Mouse (Mus musculus): ENCODE data around the gene Fam198b. TPM values are rescaled to one million over a fixed set of nuclear protein-coding genes. Genes with fewer than 3 reads are reported as not detected.

Fam198b gene
- polyA plus RNA-seq, 1 experiment from 2014 or later = 2.1 TPM

DNA sequence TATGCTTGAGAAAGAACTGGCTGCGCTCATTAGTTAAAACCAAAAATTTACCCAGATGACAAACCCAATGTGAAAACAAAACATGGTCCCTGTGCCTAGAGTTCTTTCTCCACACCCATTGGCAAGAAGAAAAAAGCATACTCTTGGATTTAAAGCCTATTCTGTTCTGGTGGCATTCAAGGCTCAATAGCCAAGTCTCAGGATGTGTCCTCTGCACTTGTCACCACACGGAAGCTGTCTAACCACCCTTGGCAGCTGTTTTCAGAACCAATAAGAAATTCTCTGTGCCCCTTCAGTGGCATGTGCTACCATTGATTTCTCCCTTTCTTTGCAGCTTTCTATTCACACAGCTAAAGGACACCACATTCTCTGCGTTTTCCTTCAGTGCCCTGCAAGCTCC is 26.1 kb upstream of the Fam198b start:
- H3K36me3 ChIP-seq (replicated peaks) = no peaks in the 10 kb centered on the region
- H3K27ac ChIP-seq = no peak overlapping the region
- 0 out of 2 replicates have a peak, but pooled peaks cover 2% of the 10 kb centered on the region for H3K4me1 ChIP-seq
- H3K27me3 ChIP-seq (ENCODE audit: poor library complexity, severe bottlenecking) = no peaks in the 10 kb centered on the region
- no peak overlapping the region for H3K4me3 ChIP-seq
- DNase-seq (ENCODE audit: extremely low spot score, low spot score) = no peak
- 77% methylated on average over 3 of the region's 3 CpGs for WGBS
- no peaks in the 10 kb centered on the region for H3K9me3 ChIP-seq

DNA sequence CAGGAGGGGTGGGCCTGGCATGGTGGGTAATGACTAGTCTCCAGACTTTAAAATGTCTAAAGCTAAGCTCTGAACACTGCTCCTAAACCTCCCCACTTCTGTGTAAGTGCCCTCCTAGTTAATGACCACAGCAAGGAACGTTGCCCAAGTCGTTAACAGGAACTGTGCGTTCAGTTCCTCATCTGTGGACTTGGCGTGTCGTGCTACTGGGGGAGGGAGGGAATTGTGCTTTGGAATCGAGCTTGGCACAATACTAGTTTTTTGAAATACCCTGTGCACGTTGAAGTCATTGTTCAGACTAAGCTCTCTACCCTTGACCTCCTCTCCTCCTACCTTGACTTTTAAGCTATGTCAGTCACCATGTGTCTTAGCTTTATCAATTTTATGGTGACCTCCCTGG is 19.5 kb upstream of the Fam198b start:
- Histone ChIP-seq H3K9me3 (no peaks in the 10 kb centered on the region), H3K27me3 (ENCODE audit: poor library complexity, severe bottlenecking) (no peaks in the 10 kb centered on the region), H3K4me1 (0 out of 2 replicates have a peak, but pooled peaks cover 4% of the 10 kb centered on the region), H3K4me3 (no peak overlapping the region), H3K27ac (no peak overlapping the region), H3K36me3 (replicated peaks) (no peaks in the 10 kb centered on the region)
- DNase-seq (ENCODE audit: extremely low spot score, low spot score) = no peak
- WGBS = 86% methylated on average over 7 of the region's 7 CpGs

GRCm38 (mm10) chr3:79866089-79866488 is 18.2 kb upstream of the Fam198b start:
- no peaks in the 10 kb centered on the region for H3K27me3 ChIP-seq (ENCODE audit: poor library complexity, severe bottlenecking)
- no peak overlapping the region for H3K4me3 ChIP-seq
- no peak for DNase-seq (ENCODE audit: extremely low spot score, low spot score)
- no peaks in the 10 kb centered on the region for H3K36me3 ChIP-seq (replicated peaks)
- 0 out of 2 replicates have a peak, but pooled peaks cover 4% of the 10 kb centered on the region for H3K4me1 ChIP-seq
- no peak overlapping the region for H3K27ac ChIP-seq
- H3K9me3 ChIP-seq = no peaks in the 10 kb centered on the region
- 92% methylated on average over 3 of the region's 3 CpGs for WGBS

DNA sequence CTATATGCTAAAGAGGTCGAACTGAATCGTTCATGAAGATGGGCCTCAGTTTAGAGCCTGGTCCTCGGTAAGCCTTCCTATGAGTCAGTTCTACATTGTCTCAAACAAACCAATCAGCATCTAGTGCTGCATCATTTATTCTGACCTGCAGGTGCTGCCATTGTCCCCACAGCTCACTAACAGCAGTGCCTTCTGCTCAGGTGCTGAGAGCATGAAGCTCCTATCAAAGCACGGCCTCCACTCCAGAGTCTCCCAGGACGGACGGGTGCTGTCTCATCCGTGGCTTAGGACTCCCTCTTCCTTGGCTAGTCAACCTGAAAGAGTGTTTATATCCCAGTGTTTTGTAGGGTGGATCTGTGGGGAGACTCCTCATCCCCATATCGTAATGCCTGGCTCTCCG is 17.8 kb upstream of the Fam198b start:
- Histone ChIP-seq H3K27ac (no peak overlapping the region), H3K4me3 (no peak overlapping the region)
- 87% methylated on average over 9 of the region's 9 CpGs for WGBS

GRCm38 (mm10) chr3:79867121-79867709 is 17.1 kb upstream of the Fam198b start:
- WGBS = 66% methylated on average over 1 of the region's 1 CpGs
- Histone ChIP-seq H3K27me3 (ENCODE audit: poor library complexity, severe bottlenecking) (no peaks in the 10 kb centered on the region), H3K4me1 (0 out of 2 replicates have a peak, but pooled peaks cover 4% of the 10 kb centered on the region), H3K36me3 (replicated peaks) (no peaks in the 10 kb centered on the region), H3K9me3 (no peaks in the 10 kb centered on the region), H3K4me3 (no peak overlapping the region), H3K27ac (no peak overlapping the region)
- no peak for DNase-seq (ENCODE audit: extremely low spot score, low spot score)

More for the DNA sequence above, 17.8 kb upstream of the Fam198b start:
- H3K4me1 ChIP-seq = 0 out of 2 replicates have a peak, but pooled peaks cover 4% of the 10 kb centered on the region
- no peaks in the 10 kb centered on the region for H3K27me3 ChIP-seq (ENCODE audit: poor library complexity, severe bottlenecking)
- no peak for DNase-seq (ENCODE audit: extremely low spot score, low spot score)
- H3K36me3 ChIP-seq (replicated peaks) = no peaks in the 10 kb centered on the region
- no peaks in the 10 kb centered on the region for H3K9me3 ChIP-seq

DNA sequence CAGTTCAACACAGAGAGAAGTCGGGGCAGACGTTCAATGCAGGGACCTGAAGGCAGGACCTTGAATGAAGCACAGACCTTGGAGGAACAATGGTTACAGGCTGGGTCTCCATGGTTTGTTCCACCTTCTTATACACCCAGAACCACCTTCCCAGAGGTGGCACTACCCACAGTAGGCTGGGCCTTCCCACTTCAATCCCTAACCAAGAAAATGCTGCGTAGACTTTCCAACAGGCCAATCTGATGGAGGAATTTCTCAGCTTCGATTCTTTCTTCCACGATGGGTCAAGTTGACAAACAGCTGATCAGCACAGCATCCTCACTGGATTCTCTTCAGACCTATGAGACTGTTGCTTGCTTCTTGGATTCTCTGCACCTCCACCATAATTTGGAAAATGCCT is 8.9 kb upstream of the Fam198b start:
- Histone ChIP-seq H3K9me3 (no peaks in the 10 kb centered on the region), H3K36me3 (replicated peaks) (no peaks in the 10 kb centered on the region), H3K27ac (no peak overlapping the region), H3K4me1 (peaks cover 6% of the 10 kb centered on the region; the same call in 1 of the 2 replicates), H3K27me3 (ENCODE audit: poor library complexity, severe bottlenecking) (no peaks in the 10 kb centered on the region), H3K4me3 (no peak overlapping the region)
- 95% methylated on average over 5 of the region's 5 CpGs for WGBS
- no peak for DNase-seq (ENCODE audit: extremely low spot score, low spot score)

GRCm38 (mm10) chr3:79878350-79878749 is 6.0 kb upstream of the Fam198b start:
- no peak for DNase-seq (ENCODE audit: extremely low spot score, low spot score)
- WGBS = 70% methylated on average over 3 of the region's 3 CpGs
- Histone ChIP-seq H3K9me3 (no peaks in the 10 kb centered on the region), H3K36me3 (replicated peaks) (no peaks in the 10 kb centered on the region), H3K27me3 (ENCODE audit: poor library complexity, severe bottlenecking) (no peaks in the 10 kb centered on the region), H3K4me3 (no peak overlapping the region), H3K27ac (no peak overlapping the region), H3K4me1 (peaks cover 6% of the 10 kb centered on the region; the same call in 1 of the 2 replicates)

- 74% methylated on average over 9 of the region's 9 CpGs for WGBS
- Histone ChIP-seq H3K4me3 (no peak overlapping the region), H3K27me3 (ENCODE audit: poor library complexity, severe bottlenecking) (no peaks in the 10 kb centered on the region), H3K27ac (no peak overlapping the region), H3K36me3 (replicated peaks) (no peaks in the 10 kb centered on the region), H3K9me3 (no peaks in the 10 kb centered on the region), H3K4me1 (peaks cover 8% of the 10 kb centered on the region)
- DNase-seq (ENCODE audit: extremely low spot score, low spot score) = no peak
Measured at GRCm38 (mm10) chr3:79879246-79879645, 5.1 kb upstream of the Fam198b start.

GRCm38 (mm10) chr3:79881645-79882044 is 2.7 kb upstream of the Fam198b start:
- 64% methylated on average over 2 of the region's 2 CpGs for WGBS
- Histone ChIP-seq H3K9me3 (no peaks in the 10 kb centered on the region), H3K27ac (no peak overlapping the region), H3K4me1 (peaks cover 17% of the 10 kb centered on the region), H3K27me3 (ENCODE audit: poor library complexity, severe bottlenecking) (no peaks in the 10 kb centered on the region), H3K36me3 (replicated peaks) (no peaks in the 10 kb centered on the region), H3K4me3 (no peak overlapping the region)
- no peak for DNase-seq (ENCODE audit: extremely low spot score, low spot score)

DNA sequence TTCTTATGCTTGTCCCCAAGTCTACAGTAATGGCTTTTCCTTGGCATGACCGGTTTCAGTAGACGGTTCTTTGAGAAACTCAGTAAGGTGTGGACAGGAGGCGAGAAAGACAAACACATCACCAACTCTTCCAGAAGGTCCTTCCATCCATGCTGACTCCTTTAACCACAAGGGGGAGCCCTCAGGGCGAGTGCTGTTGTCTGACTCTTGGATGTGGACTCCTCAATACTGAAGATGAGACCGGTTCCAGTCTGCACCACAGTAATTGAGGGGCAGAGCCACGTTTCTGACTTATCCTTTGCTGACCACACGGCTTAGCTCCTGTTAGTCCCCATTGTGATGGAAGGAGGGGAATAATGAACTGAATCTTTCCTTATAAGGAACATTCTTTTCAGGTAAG is 1.2 kb upstream of the Fam198b start:
- 58% methylated on average over 7 of the region's 7 CpGs for WGBS
- H3K9me3 ChIP-seq = no peaks in the 10 kb centered on the region
- H3K27ac ChIP-seq = no peak overlapping the region
- peak; percentile 42 for DNase-seq (ENCODE audit: extremely low spot score, low spot score)
- H3K4me3 ChIP-seq = no peak overlapping the region
- no peaks in the 10 kb centered on the region for H3K27me3 ChIP-seq (ENCODE audit: poor library complexity, severe bottlenecking)
- peaks cover 22% of the 10 kb centered on the region for H3K4me1 ChIP-seq
- H3K36me3 ChIP-seq (replicated peaks) = no peaks in the 10 kb centered on the region

DNA sequence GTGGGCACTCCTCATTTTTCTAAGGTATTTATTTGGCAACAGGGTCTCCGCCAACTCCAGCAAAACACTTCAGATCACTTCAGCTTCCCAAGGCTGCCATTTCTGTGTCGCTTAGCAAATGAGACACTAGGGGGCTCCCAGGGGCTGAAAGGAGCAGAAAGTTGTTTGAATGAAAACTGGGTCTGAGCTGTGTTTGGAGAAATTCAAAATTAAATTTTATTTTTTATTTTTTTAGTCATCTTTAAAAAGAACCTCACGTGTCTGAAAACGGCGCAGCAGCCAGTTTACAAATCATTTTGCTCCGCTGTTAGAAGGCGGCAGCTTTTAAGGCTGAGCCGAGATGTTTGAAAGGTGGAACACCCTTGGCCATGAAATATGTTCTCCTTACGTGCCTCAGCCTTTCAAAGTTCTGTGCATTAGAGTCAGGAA is 442 bp downstream of the Fam198b start:
- no peaks in the 10 kb centered on the region for H3K36me3 ChIP-seq (replicated peaks)
- H3K27me3 ChIP-seq (ENCODE audit: poor library complexity, severe bottlenecking) = no peaks in the 10 kb centered on the region
- peak; percentile 30 for DNase-seq (ENCODE audit: extremely low spot score, low spot score)
- 56% methylated on average over 9 of the region's 9 CpGs for WGBS
- H3K9me3 ChIP-seq = no peaks in the 10 kb centered on the region
- peak overlapping the region; percentile 25; the same call in 1 of the 2 replicates for H3K27ac ChIP-seq
- peaks cover 16% of the 10 kb centered on the region; the same call in 1 of the 2 replicates for H3K4me1 ChIP-seq
- no peak overlapping the region for H3K4me3 ChIP-seq

DNA sequence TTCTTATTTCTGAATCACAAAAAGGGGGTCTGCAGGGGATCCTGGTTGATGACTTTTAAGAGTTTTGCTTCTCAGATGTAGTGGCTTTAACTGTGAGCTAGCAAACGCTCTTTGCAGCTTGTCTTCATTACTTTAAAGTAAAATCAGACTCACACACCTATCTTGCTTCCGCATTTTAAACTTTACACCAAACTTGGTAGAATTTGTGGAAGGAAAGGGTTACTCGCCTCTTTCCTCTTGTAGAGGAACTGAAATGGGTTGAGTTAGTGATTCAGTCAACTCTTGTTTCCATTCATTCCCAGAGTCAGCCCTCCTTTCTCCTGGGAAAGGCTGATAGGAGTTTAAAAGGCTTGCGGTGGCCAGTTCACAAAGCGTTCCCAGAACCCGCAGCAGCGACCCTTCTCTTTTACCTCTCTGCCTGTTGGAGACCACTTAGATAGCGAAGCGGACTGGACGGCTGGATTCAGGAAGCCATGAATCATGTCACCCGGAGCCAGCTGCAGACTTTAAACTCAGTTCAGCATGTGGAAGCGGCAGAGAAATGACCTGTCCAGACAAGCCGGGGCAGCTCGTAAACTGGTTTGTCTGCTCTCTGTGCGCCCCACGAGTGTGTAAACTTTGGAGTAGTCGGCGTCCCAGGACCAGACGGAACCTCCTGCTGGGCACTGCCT is 1.5 kb downstream of the Fam198b start:
- Histone ChIP-seq H3K36me3 (replicated peaks) (no peaks in the 10 kb centered on the region), H3K27me3 (ENCODE audit: poor library complexity, severe bottlenecking) (no peaks in the 10 kb centered on the region), H3K27ac (peak overlapping the region; percentile 35), H3K9me3 (no peaks in the 10 kb centered on the region), H3K4me3 (no peak overlapping the region), H3K4me1 (peaks cover 16% of the 10 kb centered on the region; the same call in 1 of the 2 replicates)
- WGBS = 81% methylated on average over 19 of the region's 19 CpGs
- no peak for DNase-seq (ENCODE audit: extremely low spot score, low spot score)

DNA sequence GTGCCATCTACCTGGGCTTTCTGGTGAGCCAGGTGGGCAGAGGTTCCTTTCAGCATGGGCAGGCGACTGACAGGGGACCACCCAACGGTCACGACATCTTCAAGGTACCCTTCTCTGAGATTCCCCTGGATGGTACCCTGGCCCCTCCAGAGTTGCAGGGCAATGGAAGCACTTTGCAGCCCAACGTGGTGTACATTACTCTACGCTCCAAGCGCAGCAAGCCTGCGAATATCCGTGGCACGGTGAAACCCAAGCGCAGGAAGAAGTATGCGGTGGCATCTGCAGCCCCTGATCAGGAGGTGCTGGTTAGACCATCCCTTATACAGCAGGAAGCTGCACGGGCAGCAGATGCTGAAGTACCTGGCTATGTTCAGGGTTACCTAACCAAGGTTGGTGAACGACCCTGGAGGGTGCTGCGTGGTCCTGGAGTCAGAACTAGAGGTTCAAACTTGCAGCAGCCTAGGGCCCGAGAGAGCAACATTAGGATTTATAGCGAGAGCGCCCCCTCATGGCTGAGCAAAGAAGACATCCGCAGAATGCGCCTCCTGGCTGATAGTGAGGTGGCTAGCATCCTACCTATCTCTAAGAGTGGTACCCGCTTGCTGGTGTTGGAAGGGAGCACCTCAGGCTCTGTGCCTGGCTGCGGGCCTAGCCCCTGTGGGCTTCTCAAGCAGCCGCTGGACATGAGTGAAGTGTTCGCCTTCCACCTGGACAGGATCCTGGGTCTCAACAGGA is 2.2 kb downstream of the Fam198b start:
- WGBS = 90% methylated on average over 23 of the region's 23 CpGs
- H3K4me1 ChIP-seq = peaks cover 16% of the 10 kb centered on the region; the same call in 1 of the 2 replicates
- H3K4me3 ChIP-seq = no peak overlapping the region
- H3K36me3 ChIP-seq (replicated peaks) = no peaks in the 10 kb centered on the region
- no peaks in the 10 kb centered on the region for H3K27me3 ChIP-seq (ENCODE audit: poor library complexity, severe bottlenecking)
- peak overlapping the region; percentile 35 for H3K27ac ChIP-seq
- H3K9me3 ChIP-seq = no peaks in the 10 kb centered on the region
- no peak for DNase-seq (ENCODE audit: extremely low spot score, low spot score)
